Mouse (Mus musculus) induced T-regulatory cell, adult 2 months (primary cell): Measurements from ENCODE around the gene Tac4.
A peak's percentile ranks its signal among the peaks of the same experiment; 100 is the strongest.

ENCODE experiments used
- DNase-seq: peaks from one replicate; pipeline ENCODE4 v3.0.0-alpha.2; 2012; ENCODE audit warnings: low read depth

Gene Tac4

DNA sequence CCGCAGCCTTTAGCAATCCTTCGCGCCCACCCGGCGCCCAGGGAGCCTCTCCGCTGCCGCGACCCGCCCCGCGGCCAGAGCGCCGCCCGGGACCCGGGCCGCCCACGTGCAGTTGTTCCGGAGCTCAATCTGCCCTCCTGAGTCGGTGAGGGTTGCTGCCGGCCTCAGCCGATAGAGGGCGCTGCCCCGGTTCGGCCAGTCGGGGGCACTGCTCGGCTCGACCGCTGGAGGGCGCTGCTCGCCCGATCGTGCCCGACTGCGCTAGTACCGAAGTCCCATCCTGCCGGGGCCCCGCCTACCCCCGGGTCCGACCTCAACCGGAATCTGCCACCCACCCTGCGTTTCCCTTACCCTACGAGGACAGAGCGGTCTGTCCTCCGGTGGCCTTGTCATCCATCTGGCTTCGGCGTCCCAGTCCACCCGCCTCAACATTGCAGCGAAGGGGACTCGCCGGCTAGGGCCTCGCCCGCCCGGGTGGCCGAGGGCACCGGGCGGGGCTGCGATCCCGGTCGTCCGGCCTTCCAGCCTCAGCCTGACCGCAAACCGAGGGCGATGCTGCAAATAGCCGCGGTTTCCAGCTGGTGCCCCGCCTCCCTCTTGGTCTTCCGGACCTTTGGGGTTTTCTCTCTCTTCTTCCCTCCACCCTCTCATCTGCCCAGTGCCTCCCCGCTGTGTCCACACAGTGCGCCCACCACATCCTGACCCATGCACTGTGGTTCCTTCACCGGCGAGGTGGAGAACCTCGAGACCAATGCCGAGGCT is 2.1 kb upstream of the Tac4 start:
- DNase-seq = peak; percentile 94

DNA sequence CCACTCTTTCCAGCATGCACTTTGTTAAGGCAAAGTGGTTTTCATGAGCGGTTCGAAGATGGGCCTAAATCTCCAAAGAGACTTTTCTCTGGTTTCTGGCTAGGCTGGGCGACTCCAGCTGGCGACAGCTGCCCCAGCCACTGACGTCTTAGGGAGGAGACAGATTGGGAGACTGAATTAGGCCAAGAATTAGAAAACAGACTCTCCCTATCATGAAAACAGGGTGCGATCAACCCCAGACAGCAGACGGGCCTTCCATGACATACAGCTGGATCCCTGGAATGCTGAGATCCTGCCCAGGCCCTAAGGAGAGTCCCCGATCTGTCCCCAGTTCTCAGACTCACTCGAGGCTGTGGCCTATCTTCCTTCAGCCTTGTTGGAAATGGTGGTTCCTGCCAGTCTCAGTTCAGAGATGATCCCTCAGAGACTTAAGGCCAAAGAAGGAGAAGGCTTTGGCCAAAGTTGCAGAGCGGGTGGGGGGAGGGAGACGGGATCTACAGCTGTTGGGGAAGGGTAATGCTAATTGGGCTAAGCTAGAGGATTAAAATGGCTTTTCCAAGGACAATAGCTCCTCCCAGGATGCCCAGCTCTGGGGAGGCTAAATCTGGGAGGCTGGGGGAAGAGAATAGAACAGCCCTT is 2.6 kb downstream of the Tac4 start:
- no peak for DNase-seq

DNA sequence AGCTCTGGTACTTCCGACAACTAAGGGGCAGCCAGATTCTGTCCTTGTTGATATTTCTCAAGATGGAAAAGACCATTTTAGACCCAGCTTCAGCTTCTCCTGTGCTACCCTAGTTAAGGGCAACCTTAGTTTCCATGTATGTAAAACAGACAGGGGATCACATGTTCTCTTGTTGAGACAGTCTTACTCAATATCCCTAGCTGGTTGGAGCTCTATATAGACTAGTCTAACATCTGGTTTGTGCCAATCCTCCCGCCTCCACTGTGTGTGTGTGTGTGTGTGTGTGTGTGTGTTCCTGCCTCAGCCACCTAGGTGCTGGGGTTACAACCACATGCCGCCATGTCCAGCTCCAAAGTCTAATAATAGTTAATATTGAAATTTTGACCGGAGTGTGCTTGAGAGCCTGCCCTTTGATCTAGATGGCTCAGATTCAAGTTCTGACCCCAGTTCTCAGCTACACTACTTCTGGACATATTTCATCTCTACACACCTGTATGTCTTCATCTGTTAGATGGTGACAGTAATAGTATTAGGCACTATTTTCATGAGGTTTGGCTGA is 3.2 kb downstream of the Tac4 start:
- no peak for DNase-seq

DNA sequence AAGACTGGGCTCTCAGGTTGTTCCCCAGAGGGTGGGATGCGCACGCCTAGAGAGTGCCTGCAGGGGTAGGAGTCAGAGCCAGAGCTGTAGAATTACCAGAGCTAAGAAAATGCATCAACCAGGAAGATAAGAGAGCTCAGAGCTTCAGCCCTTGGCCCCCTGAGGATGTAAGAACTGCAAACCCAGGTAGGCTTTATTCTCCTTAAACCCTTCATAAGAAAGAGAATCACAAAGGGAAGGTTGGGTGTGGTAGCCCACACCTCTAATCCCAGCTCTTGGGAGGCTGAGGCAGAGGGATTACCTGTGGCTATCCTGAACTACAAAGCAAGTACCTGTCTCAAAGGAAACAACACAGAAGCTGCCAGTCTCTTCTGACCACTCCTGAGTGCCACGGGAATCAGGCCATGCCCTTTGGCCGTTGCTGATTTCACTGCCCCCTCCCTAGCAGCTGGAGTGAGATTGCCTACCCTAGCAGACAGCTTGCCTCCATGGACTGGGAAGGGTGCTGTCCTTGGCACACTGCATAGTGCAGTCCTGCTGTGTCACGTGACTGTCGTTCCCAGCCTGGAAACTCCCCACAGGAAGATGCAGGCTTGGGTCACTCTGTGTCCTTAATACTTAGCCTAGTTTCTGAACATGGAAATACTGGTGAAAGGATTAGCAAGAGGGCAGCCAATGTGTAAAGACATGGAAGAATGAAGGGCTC is 5.4 kb downstream of the Tac4 start:
- no peak for DNase-seq

DNA sequence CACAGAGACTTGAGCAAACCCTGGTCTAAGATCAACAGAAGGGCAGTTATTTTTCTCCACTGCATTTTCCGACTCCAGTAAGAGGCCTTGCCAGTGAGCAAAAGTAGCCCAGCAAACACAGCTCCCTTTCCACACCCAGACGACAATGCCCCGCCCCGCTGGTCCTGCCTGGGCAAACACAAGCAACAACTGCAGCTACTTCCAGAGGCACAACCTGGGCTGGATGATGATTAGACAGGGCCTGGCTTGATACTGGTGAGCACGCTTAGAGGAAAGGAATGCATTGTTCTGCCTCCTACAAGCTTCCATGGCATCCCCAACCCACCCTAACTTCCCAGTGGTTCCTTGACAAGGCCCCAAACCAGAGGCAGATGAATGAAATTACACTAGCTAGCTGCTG is 12.3 kb downstream of the Tac4 start:
- DNase-seq = no peak

DNA sequence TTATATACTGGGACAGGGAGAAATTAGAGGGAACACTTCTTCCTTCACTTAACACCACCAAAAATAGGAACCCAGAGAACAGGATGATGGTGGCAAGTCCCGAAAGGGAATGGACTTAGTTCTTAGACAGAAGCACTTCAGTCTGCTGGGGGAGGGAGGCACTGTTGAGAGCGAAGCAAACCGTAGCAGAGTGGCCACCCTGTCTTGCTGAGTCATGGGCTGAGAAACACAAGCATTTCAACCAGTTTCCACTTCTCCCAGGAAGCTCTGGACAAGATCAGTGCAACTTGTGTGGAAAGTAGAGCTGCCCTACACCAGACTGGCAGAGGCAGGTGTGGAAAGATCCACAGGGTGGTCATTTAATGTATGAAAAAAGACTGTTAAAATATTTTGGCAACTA is 13.3 kb downstream of the Tac4 start:
- no peak for DNase-seq

DNA sequence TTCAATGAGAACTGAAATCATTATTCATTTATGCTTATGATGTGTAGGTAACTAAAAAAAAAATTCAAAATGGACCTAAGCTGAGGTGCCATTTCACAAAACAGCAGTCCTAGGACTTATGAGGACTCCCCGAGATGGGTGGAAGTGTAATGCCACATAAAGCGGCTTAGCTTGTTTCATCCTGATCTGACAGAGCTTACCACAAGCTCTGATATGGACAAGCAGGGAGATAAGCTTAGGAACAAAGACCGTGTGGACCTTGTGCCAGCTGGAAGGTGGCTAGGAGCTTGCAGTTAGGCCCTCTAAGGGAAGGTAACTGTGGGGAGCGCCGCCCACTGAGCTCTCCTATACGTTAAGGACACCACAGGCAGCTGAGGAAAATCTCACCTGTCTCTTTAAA is 14.7 kb downstream of the Tac4 start:
- DNase-seq = no peak

DNA sequence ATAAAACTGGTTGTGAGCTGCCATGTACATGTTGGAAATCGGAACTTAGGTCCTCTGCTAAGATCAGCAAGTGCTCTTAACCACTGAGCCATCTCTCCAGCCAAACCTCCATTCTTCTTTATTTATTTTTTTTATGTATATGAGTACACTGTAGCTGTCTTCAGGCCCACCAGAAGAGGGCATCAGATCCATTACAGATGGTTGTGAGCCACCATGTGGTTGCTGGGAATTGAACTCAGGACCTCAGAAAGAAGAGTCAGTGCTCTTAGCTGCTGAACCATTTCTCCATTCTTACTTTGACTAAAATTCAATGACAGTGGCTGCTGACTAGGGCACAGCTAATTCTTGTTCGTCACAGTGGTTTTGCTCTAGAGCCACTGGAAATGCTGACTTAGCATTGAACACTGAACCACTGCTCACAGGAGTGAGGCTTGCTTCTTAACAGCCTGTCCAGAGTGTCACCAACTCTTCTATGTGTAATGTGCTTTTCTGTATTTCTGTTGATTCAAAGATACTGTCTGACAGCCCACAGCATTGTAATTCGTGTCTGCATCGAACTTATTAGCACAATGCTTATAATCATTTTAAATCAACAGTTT is 17.8 kb downstream of the Tac4 start:
- DNase-seq = no peak

DNA sequence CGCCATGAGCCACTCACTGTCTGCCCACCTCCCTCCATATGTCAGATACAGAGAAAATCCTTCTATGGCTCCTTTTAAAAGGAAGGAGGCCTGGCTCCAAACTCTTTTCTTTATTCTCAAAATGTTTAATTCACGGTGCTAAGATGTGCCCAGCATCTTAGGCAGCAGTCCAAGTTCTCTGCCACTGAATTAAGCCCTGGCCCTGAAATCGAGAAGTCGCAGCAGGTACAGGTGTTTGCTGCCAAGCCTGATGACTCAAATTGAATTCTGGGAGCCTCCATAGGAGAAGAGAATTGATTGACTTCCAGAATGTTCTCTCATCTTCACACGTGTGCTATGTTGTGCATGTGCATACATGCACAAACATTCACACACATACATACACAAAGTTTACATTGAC is 21.0 kb downstream of the Tac4 start:
- DNase-seq = no peak

DNA sequence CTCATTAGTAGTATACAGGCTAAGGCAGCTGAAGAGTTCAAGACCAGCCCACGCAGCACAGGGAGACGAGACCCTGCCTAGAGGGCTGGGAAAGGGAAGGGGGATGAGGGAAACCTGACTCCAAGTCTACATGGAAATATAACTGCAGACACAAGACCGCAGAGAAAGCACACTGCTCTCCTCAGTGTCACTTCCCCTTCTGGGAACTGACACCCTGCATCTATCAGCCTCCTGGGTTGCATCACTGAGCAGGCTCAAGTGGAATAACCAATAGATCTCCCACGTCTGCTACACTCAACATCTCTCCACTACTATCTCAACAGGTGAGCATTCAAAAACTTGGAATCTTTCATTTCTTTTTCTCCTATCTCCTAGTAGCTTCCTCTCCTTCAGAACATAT is 30.7 kb downstream of the Tac4 start:
- no peak for DNase-seq

DNA sequence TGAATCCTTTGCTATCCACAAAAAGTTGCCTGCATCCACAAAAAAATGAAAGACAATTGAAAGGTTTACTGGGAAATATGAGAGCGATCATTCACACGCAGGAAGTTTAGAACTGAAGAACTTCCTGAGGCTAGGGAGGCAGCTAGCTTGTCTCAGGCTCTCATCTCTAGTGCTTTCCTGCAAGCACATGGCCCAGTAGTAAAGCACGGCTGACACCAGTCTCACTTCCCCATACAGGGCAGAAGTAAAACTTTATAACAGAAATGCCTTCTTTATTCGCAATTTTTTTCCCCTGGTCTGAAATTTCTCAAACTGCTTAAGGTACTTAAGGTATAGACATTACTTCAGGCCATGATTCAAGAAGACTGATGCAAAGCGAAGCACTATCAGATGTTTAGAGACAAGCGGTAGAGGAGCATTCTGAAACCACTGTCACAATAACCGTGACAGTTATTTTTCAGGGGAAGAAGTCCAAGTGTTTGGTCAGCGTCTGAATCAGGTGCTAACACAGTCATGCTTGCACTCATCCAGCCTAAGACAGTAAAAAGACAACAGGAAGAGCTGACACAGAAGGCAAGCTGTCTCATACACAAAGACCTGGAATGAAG is 31.8 kb downstream of the Tac4 start:
- no peak for DNase-seq

DNA sequence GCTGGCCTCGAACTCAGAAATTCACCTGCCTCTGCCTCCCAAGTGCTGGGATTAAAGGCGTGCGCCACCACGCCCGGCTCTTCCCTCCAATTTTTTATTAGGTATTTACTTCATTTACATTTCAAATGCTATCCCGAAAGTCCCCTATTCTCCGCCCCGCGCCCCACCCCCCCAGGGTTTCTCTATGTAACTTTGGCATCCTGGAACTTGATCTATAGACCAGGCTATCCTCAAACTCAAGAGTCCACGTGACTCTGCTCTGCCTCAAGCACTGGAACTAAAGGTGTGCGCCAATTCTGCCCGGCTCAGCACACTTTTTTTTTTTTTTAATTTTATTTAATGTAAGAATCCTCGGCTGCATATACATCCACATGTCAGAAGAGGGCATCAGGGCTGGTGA is 34.4 kb downstream of the Tac4 start:
- DNase-seq = no peak

DNA sequence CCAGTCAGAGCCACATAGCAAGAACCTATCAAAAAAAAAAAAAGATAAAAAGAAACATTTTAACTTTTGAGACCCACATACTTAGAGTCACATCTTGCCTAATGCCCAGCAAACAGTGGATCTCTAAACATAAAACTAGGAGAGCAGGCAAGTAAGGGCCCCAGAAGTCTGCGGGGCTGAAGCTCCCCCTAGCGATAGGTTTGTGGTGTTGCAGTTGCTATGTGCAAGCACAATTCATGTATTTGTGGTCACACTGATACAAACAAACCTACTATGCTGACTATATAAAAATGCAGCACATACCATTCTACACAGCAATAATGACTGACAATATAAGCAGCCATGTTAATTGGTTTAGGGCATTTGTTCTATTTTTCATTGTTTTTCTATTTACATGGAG is 36.8 kb downstream of the Tac4 start:
- DNase-seq = peak; percentile 77

DNA sequence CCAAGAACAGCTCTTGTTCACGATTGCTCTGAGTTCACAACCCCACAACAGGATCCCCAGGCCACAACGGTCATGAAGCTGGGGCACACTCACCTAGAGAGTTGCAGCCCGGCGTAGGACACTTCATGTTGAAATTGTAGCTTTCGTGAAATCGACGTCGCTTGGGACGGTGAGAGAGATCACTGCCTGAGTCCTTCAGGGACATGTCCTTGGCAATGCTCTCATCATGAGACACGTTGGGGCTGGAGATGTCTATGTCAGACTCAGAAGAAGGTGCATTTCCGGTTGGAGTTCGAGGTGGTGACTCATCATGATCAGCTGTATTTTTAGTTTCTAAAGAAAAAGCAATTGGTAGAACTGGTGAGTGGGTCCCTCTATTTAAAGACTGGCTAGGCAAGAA is 38.6 kb downstream of the Tac4 start:
- no peak for DNase-seq

DNA sequence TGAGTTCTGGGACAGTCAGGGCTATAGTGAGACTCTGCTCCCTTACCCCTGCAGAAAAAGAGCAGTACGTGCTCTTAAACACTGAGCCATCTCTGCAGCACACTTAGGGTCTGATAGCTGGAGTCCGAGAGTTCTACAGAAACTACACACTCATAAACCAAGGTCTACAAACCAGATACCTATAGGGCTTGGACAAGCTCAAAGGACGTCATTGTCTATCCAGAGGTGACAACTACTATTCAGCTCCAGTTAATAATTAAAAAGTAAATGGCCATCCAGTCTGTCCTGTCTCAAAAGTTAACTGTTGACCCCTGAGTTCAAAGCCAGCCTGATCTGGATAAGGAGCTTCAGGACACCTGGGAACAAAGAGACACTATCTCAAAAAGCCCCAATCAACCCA is 40.4 kb downstream of the Tac4 start:
- DNase-seq = no peak

DNA sequence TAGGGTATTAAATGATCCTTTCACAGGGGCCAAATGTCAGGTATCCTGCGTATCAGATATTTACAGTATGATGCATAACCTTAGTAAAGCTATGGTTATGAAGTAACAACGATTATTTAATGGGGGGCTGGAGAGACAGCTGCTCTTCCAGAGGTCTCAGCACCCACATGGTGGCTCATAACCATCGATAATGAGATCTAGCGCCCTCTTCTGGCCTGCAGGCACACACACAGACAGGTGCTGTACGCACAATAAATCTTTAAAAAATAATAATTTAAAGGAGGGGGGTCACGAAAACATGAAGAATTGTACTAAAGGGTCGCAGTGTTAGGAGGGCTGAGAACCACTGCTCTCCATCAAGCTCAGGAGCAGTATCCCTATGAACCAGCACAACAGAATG is 44.3 kb downstream of the Tac4 start:
- peak; percentile 58 for DNase-seq

DNA sequence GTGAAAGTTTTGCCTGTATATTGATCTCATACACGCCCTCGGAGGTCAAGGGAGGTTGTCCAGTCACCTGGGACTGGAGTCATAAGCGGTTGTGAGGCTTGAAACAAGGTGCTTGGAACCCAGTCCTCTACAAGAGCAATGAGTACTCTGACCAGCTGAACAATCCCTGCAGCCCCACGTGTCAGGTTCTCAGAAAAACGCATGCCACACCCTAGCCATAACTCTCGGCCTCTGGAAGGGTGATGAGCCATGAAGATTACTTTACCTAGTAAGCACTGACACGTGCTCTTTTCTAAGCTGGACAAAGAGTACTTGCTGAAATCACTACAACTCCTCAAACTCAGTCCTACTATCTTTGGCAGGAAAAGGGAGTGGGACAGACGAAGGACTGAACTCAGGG is 46.2 kb downstream of the Tac4 start:
- no peak for DNase-seq

DNA sequence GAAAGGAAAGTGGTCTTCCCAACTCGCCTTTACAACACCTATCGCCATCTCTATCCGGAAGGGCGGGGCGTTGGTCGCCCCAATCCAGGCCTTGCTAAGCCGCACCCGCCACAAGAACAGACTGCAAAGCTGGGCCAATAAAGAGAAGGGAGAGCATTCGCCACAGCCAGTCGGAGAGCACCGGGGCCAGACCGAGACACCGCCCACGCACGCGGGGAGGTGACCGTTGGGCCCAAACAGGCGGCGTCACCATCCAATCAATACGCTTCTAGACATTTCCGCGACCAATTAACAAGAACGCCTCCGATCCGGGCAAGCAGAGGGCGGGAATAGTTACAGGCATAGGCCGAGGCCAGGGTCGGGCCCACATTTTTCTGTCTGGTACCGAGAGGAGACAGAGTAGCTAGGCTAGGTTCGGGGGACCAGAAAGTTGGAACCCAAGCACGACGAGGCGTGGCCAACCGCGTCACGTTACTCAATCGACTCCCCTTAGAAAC is 48.2 kb downstream of the Tac4 start:
- DNase-seq = peak; percentile 99

DNA sequence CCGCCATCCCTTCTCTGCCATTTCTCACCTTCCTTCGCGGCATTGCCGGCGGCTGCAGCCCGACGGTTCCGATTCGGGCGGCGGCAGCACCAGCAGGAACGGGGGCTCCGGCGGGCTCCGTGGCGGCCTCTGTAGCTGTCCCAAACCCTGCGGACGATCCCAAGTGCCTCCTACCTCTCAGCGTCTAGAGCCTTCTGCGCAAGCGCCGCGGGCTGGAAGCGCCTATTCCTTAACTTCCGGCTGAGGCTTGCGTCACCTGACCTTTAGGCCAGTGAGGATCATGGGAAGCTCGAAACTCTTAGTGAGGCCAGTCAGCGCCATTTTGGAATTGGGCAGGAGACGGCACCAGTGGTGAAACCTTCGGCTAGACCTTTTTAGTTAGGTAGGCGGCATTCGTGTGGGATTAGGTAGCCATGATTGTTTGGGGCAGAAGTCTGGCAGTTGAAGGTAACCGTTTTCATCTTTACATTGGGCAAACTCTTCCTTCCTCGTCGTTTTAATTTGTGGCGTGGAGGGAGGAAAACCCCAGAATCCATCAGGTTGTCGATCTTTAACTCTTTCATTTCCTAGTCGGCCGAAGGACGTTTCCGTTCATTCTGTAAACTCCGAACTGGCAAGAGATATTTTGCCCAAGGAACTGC is 48.8 kb downstream of the Tac4 start, which contains the start of gene Kat7:
TSS of gene Kat7 (minus strand) at position 240 of the 641 bp plus-strand sequence.
- DNase-seq = peak; percentile 99

DNA sequence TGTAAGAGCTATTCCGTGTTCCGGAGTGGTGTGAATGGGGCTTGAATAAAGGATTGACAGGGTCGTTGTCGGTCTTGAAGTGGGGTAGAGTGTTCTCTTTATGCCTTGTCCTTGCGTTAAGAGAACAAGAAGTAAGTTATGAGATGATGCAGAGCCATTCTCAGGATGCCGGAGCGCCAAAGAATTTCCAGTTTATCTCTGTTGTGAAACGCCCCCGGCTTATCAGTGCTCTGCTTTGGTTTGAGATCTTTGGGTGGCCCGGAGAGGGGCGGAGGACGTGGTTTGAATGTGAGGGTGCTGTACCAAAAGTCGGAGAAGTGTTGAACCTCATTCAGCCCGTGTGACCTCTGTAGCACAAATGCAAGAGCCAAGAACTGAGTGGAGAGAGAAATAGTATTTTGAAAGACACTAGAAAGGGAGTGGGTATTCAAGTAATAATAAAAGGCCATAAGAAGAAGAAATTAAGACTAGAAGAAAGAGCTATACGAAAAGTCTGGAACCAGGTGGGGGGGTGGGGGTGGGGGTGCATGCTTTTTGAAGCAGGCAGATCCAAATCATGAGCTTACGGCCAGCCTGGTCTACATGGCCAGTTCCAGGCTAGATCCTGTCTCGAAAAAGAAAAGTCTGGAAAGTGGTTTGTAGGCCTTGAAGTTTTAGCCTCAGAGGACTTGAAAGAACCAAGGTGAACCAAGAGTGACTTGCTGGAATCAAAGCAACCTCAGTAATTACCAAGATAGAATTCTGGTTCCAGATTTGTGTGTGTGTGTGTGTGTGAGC is 49.5 kb downstream of the Tac4 start:
- no peak for DNase-seq

DNA sequence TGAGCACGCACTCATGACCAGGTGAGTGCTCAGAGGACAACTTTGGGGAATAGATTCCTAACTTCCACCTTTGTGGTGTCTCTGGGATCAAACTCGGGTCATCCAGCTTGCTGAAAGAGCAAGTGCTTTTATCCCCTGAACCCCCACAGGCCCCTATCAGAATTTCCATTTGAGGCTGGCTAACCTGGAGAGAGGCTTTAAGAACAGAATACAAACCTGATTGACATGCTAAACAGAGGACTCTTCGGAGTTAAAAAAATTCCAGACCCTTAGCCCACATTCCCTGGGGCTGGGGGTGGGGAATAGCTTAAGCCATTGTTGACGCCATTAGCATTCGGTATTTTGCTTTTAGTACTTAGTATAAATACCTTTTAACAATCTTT is 50.1 kb downstream of the Tac4 start:
- DNase-seq = no peak
